Mouse (Mus musculus) neutrophil, adult 5-6 weeks (primary cell): ENCODE results near the gene Olfr1436. TPM values are rescaled to one million over a fixed set of nuclear protein-coding genes. Genes with fewer than 3 reads are reported as not detected.
"Not testable (repeated sequence)": the region's sequence is repeated elsewhere in the genome, so short reads cannot be mapped to it uniquely, and the experiment has no call there.

ENCODE experiments used
- ATAC-seq: fragments of 151-379, 151-347 bp; 2 replicates; pipeline ENCODE4 v1.8.0; 2017; ENCODE audit warnings: mild to moderate bottlenecking, moderate TSS enrichment; ENCODE audit not compliant: insufficient number of reproducible peaks, poor library complexity, low FRiP score, severe bottlenecking; ENCODE audit errors: extremely low read depth
- total RNA-seq: library from RNA; stranded (forward); fragments of 200-1000 nt; gene quantifications from 2 replicates; pipeline ENCODE4 v1.2.3, GENCODE M21; 2017

Gene Olfr1436
- not detected in 2 replicates for total RNA-seq

GRCm38 (mm10) chr19:12299030-12299429, at the start of gene Olfr1436:
Gene Olfr1436, minus strand, starts transcription at chr19:12299130.
- not testable (repeated sequence) for ATAC-seq

- no peak for ATAC-seq
These were observed 36.9 kb upstream of the Olfr1436 start, which contains the start of gene Olfr1438-ps1 for GRCm38 (mm10) chr19:12335810-12336209. Gene Olfr1438-ps1, minus strand, starts transcription at chr19:12335910.

GRCm38 (mm10) chr19:12325001-12325400, 26.1 kb upstream of the Olfr1436 start, which contains the start of gene Olfr1437:
Gene Olfr1437, minus strand, starts transcription at chr19:12325101.
- no peak for ATAC-seq

GRCm38 (mm10) chr19:12292979-12293378, 6.0 kb downstream of the Olfr1436 start:
- ATAC-seq, result no peak

GRCm38 (mm10) chr19:12279554-12279953, 19.4 kb downstream of the Olfr1436 start, which contains the start of gene Olfr1434:
Gene Olfr1434, plus strand, starts transcription at chr19:12279854.
- ATAC-seq, result no peak

- no peak for ATAC-seq
These were observed 38.2 kb downstream of the Olfr1436 start, which contains the start of gene Olfr235 for GRCm38 (mm10) chr19:12260732-12261131. Gene Olfr235, plus strand, starts transcription at chr19:12261032.

Other genes starting within 250 kb of the Olfr1436 start
- not detected in 2 replicates for gene Olfr1424, start 236.4 kb downstream of the Olfr1436 start, total RNA-seq
- gene Olfr1425, start 221.4 kb downstream of the Olfr1436 start, total RNA-seq, result 1.3 TPM in 1 of 2 replicates, not detected in the other
- gene Olfr1426, start 207.1 kb downstream of the Olfr1436 start, total RNA-seq, result not detected in 2 replicates
- gene Olfr1427, start 195.8 kb downstream of the Olfr1436 start, total RNA-seq, result not detected in 2 replicates
- gene Olfr1428, start 183.2 kb downstream of the Olfr1436 start, total RNA-seq, result not detected in 2 replicates
- gene Olfr76, start 175.9 kb downstream of the Olfr1436 start, total RNA-seq, result not detected in 2 replicates
- gene Olfr1555-ps1, start 129.0 kb downstream of the Olfr1436 start, total RNA-seq, result not detected in 2 replicates
- gene Olfr1431, start 98.5 kb downstream of the Olfr1436 start, total RNA-seq, result not detected in 2 replicates
- gene Olfr1432, start 66.5 kb downstream of the Olfr1436 start, total RNA-seq, result not detected in 2 replicates
- gene Olfr262, start 57.5 kb downstream of the Olfr1436 start, total RNA-seq, result not detected in 2 replicates
- 0.12 TPM in 1 of 2 replicates, not detected in the other for gene Olfr235, start 38.1 kb downstream of the Olfr1436 start, total RNA-seq
- gene Olfr1434, start 19.3 kb downstream of the Olfr1436 start, total RNA-seq, result not detected in 2 replicates
- 0.12 TPM in 1 of 2 replicates, not detected in the other for gene Olfr1437, start 26.0 kb upstream of the Olfr1436 start, total RNA-seq
- not detected in 2 replicates for gene Olfr1438-ps1, start 36.8 kb upstream of the Olfr1436 start, total RNA-seq
- not detected in 2 replicates for gene Olfr1440, start 88.1 kb upstream of the Olfr1436 start, total RNA-seq
- not detected in 2 replicates for gene Olfr1441, start 118.3 kb upstream of the Olfr1436 start, total RNA-seq
- not detected in 2 replicates for gene Pfpl, start 128.8 kb upstream of the Olfr1436 start, total RNA-seq
- 276 and 282 TPM in 2 replicates for gene Mpeg1, start 161.6 kb upstream of the Olfr1436 start, total RNA-seq
- 9.8 and 10.5 TPM in 2 replicates for gene Dtx4, start 202.3 kb upstream of the Olfr1436 start, total RNA-seq
- 326 and 339 TPM in 2 replicates for gene Fam111a, start 246.6 kb upstream of the Olfr1436 start, total RNA-seq